Mouse (Mus musculus): ENCODE results near the gene Slf2. TPM values are rescaled to one million over a fixed set of nuclear protein-coding genes. Genes with fewer than 3 reads are reported as not detected.

Gene Slf2
- total and polyA plus RNA-seq, 3 experiments = 20.6 to 22.9 (median 22.6) TPM

- Histone ChIP-seq H3K4me3 (replicated peaks in 1 of 3; ENCODE audit: low read depth in 2 of 3, low read length in 2 of 3, poor library complexity in 1 of 3) (no peak overlapping the region), H3K4me1 (ENCODE audit: control insufficient read depth in 1 of 2, insufficient read depth in 2 of 2) (peaks cover 4 to 9% of the 10 kb centered on the region in 2 experiments; a peak in 1 of 4 replicates), H3K9me3 (replicated peaks; ENCODE audit: low read length) (no peaks in the 10 kb centered on the region), H3K4me2 (ENCODE audit: insufficient read depth, low read depth, poor library complexity, severe bottlenecking) (no peak overlapping the region), H3K79me2 (replicated peaks; ENCODE audit: control insufficient read depth, extremely low read depth, insufficient read depth, poor library complexity, severe bottlenecking) (no peaks in the 10 kb centered on the region), H3K27ac (ENCODE audit: insufficient read depth, low read depth) (no peak overlapping the region), H3K9ac (ENCODE audit: insufficient read depth, low read depth) (no peak overlapping the region), H3K36me3 (replicated peaks in 1 of 2; ENCODE audit: control insufficient read depth in 1 of 2, insufficient read depth in 1 of 2, low read length in 1 of 2) (peaks cover 0 to 53% of the 10 kb centered on the region in 2 experiments), H3K27me3 (replicated peaks) (no peaks in the 10 kb centered on the region)
- dilution Hi-C loops (cut with MboI; ENCODE audit: extremely low pct_ligation_motif_present, extremely low pct_unique_long_range_greater_than_20kb, low sequenced_read_pairs) = no loop called here
- in situ Hi-C loops (cut with MboI; ENCODE audit: low pct_ligation_motif_present, low pct_unique_long_range_greater_than_20kb, low sequenced_read_pairs) = no loop called here
- TF ChIP-seq TCF12 (IDR thresholded peaks at IDR 0.05; ENCODE audit: low read depth, low read length) = no peak
- no peak for TF ChIP-seq RCOR1 (conservative IDR thresholded peaks at IDR 0.05; ENCODE audit: low read depth, low read length)
- TF ChIP-seq MYC (IDR thresholded peaks at IDR 0.05; ENCODE audit: low read depth, low read length) = no peak
- TF ChIP-seq ZMIZ1 (IDR thresholded peaks at IDR 0.05; ENCODE audit: low read depth, low read length) = no peak
- no peak for TF ChIP-seq ETS1 (conservative IDR thresholded peaks at IDR 0.05; ENCODE audit: low read depth, low read length)
- no peak for TF ChIP-seq MAX (IDR thresholded peaks at IDR 0.05; ENCODE audit: low read length)
- TF ChIP-seq UBTF (IDR thresholded peaks at IDR 0.05; ENCODE audit: low read depth, low read length) = no peak
- TF ChIP-seq ELF1 (IDR thresholded peaks at IDR 0.05; ENCODE audit: low read depth, low read length) = no peak
- no peak for TF ChIP-seq BHLHE40 (IDR thresholded peaks at IDR 0.05; ENCODE audit: low read depth, low read length)
- no peak for TF ChIP-seq KAT2A (IDR thresholded peaks at IDR 0.05; ENCODE audit: insufficient replicate concordance, low read length)
- no peak for TF ChIP-seq NELFE (IDR thresholded peaks at IDR 0.05; ENCODE audit: low read depth, low read length)
- TF ChIP-seq ZC3H11A (IDR thresholded peaks at IDR 0.05; ENCODE audit: low read depth, low read length) = no peak
- no peak for TF ChIP-seq MAFK (IDR thresholded peaks at IDR 0.05; ENCODE audit: insufficient replicate concordance, low read length)
- DNase-seq (ENCODE audit: extremely low read depth) = no peak
Measured at GRCm38 (mm10) chr19:44992246-44992645, 61.3 kb downstream of the Slf2 start.

GRCm38 (mm10) chr19:44992712-44993111, 61.8 kb downstream of the Slf2 start:
- dilution Hi-C loops (cut with MboI; ENCODE audit: extremely low pct_ligation_motif_present, extremely low pct_unique_long_range_greater_than_20kb, low sequenced_read_pairs) = no loop called here

More at GRCm38 (mm10) chr19:44992712-44993111, 61.8 kb downstream of the Slf2 start:
- H3K4me3 ChIP-seq (replicated peaks in 1 of 3; ENCODE audit: low read depth in 2 of 3, low read length in 2 of 3, poor library complexity in 1 of 3) = no peak overlapping the region
- H3K27ac ChIP-seq (ENCODE audit: insufficient read depth, low read depth) = no peak overlapping the region
- no peaks in the 10 kb centered on the region for H3K79me2 ChIP-seq (replicated peaks; ENCODE audit: control insufficient read depth, extremely low read depth, insufficient read depth, poor library complexity, severe bottlenecking)
- no peaks in the 10 kb centered on the region for H3K9me3 ChIP-seq (replicated peaks; ENCODE audit: low read length)
- no peaks in the 10 kb centered on the region for H3K27me3 ChIP-seq (replicated peaks)
- H3K9ac ChIP-seq (ENCODE audit: insufficient read depth, low read depth) = no peak overlapping the region
- H3K4me1 ChIP-seq (ENCODE audit: control insufficient read depth in 1 of 2, insufficient read depth in 2 of 2) = peaks cover 4 to 6% of the 10 kb centered on the region in 2 experiments; a peak in 1 of 4 replicates
- in situ Hi-C loops (cut with MboI; ENCODE audit: low pct_ligation_motif_present, low pct_unique_long_range_greater_than_20kb, low sequenced_read_pairs) = no loop called here
- no peak overlapping the region for H3K4me2 ChIP-seq (ENCODE audit: insufficient read depth, low read depth, poor library complexity, severe bottlenecking)
- H3K36me3 ChIP-seq (replicated peaks in 1 of 2; ENCODE audit: control insufficient read depth in 1 of 2, insufficient read depth in 1 of 2, low read length in 1 of 2) = peaks cover 0 to 57% of the 10 kb centered on the region in 2 experiments
- no peak for DNase-seq (ENCODE audit: extremely low read depth)
- TF ChIP-seq MAFK (IDR thresholded peaks at IDR 0.05; ENCODE audit: insufficient replicate concordance, low read length) (no peak), SMC3 (IDR thresholded peaks at IDR 0.05; ENCODE audit: low read depth, low read length) (no peak), RCOR1 (conservative IDR thresholded peaks at IDR 0.05; ENCODE audit: low read depth, low read length) (no peak), MYC (IDR thresholded peaks at IDR 0.05; ENCODE audit: low read depth, low read length) (no peak), MAX (IDR thresholded peaks at IDR 0.05; ENCODE audit: low read length) (no peak), CHD1 (IDR thresholded peaks at IDR 0.05; ENCODE audit: low read depth, low read length) (no peak), UBTF (IDR thresholded peaks at IDR 0.05; ENCODE audit: low read depth, low read length) (no peak), USF1 (IDR thresholded peaks at IDR 0.05; ENCODE audit: low read depth, low read length) (no peak), GABPA (IDR thresholded peaks at IDR 0.05; ENCODE audit: insufficient replicate concordance, low read depth, low read length) (no peak), MEF2A (IDR thresholded peaks at IDR 0.05; ENCODE audit: borderline replicate concordance, low read depth, low read length) (no peak)
